Comparison of ENCODE assay signal across 11 mouse cellular contexts in the genomic region with DNA sequence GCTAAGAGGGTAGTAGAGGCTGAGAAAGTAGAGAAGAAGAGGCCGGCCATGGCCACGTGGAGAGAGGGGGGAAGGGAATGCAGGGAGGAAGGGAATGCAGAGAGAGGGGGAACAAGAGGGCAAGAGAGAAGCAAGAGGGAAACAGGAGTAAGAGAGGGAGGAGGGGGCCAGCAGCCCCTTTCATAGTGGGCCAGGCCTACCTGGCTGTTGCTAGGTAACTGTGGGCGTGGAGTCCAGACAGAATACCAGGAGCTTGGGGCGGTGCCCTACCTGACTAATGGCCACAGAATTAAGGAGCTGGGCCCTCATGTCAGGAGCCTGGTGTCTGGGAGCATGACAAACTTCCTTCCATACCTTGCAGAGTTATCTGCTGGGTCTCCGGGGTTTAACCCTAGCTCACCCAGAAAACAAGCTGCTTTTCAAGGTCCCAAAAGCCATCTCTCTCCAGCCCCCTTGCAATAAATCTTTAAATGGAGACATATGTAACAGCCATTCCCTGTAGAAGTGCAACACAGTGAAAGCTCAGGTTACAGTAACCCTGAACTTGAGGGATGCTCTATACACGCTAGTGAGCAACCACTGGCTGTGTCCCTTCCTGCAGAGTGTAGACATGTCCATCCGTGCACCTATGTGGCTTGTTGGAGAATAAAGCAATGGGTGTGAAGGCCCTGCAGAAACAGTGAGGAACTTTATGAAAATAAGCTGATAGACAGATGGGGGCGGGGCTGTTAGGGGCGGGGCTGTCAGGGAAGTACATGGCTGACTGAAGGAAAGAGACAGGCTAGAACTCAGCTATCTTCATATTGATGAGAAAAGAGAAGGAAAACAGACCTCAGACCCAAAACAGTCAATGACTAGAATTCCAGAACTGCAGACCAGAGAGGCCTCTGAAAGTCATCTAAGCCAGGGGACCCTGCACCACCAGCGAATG. TPM values are rescaled to one million over a fixed set of nuclear protein-coding genes. Genes with fewer than 3 reads are reported as not detected.
DNase-seq lines count a peak whose midpoint lies in the region; ATAC-seq and TF ChIP-seq lines count a peak whose summit lies in the region.
"Had no signal": no experiment of that assay in that cellular context is flagged by ENCODE, and none has a peak within 500 bp of the region (broad histone marks: within the 10 kb centered on the region; RNA-seq: fewer than 3 reads in every experiment).

No protein-coding gene starts in this region.

- H3K27ac ChIP-seq in forebrain, embryonic 10.5 days, result peak overlapping the region; percentile 76
- no peak overlapping the region for H3K27ac ChIP-seq in forebrain, embryonic 11.5 days (ENCODE audit: low read depth, low read length)
- H3K27ac ChIP-seq: midbrain, embryonic 12.5 days had no signal

- H3K4me2 ChIP-seq in forebrain, embryonic 11.5 days (ENCODE audit: low read depth, low read length, severe bottlenecking), result no peak overlapping the region
- H3K4me2 ChIP-seq: midbrain, embryonic 12.5 days had no signal

- DNase-seq in forebrain, embryonic 10.5 days (ENCODE audit: extremely low spot score, low spot score), result no peak
- no peak for DNase-seq in forebrain, embryonic 11.5 days (ENCODE audit: low spot score)
- peak; percentile 42 to 59 for DNase-seq in lung, adult 18-20 months
- no peak for DNase-seq in lung, adult 2 months
- DNase-seq in induced T-regulatory cell, adult 2 months (ENCODE audit: low read depth), result peak; percentile 45
- DNase-seq in thymus, postnatal 10 days (ENCODE audit: low spot score in 2 of 2), result no peak
- no peak for DNase-seq in urinary bladder, postnatal 25 days (ENCODE audit: low spot score)
- DNase-seq: cerebellum, postnatal 14 days; gastrocnemius, postnatal 10 days had no signal

- H3K27me3 ChIP-seq in forebrain, embryonic 10.5 days (ENCODE audit: poor library complexity, severe bottlenecking), result no peaks in the 10 kb centered on the region
- no peaks in the 10 kb centered on the region for H3K27me3 ChIP-seq in forebrain, embryonic 11.5 days (ENCODE audit: control insufficient read depth, insufficient read depth, low read length)
- H3K27me3 ChIP-seq: midbrain, embryonic 12.5 days had no signal

- TF ChIP-seq CTCF in lung, adult 2 months (IDR thresholded peaks at IDR 0.05; ENCODE audit: insufficient read depth, low read length), result no peak

- no peak overlapping the region for H3K9ac ChIP-seq in forebrain, embryonic 11.5 days (ENCODE audit: low read length)

- WGBS in forebrain, embryonic 10.5 days, result 48% methylated on average over 10 of the region's 10 CpGs
- 42% methylated on average over 10 of the region's 10 CpGs for WGBS in forebrain, embryonic 11.5 days
- 58% methylated on average over 10 of the region's 10 CpGs for WGBS in lung, adult 2 months

- no peak for ATAC-seq in forebrain, embryonic 11.5 days (replicated peaks; ENCODE audit: low FRiP score)
- peak; percentile 47; the same call in 1 of the 2 replicates for ATAC-seq in megakaryocyte progenitor cell, adult 5-6 weeks (replicated peaks; ENCODE audit: poor library complexity)

- peaks cover 24% of the 10 kb centered on the region for H3K4me1 ChIP-seq in forebrain, embryonic 10.5 days
- no peaks in the 10 kb centered on the region for H3K4me1 ChIP-seq in forebrain, embryonic 11.5 days (replicated peaks; ENCODE audit: control insufficient read depth, insufficient read depth, low read length)
- H3K4me1 ChIP-seq in lung, adult 2 months (ENCODE audit: control insufficient read depth, insufficient read depth, low read length), result peaks cover 42% of the 10 kb centered on the region

- H3K36me3 ChIP-seq in forebrain, embryonic 10.5 days (replicated peaks), result peaks cover 11% of the 10 kb centered on the region
- no peaks in the 10 kb centered on the region; the same call in 1 of the 2 replicates for H3K36me3 ChIP-seq in forebrain, embryonic 11.5 days (ENCODE audit: control insufficient read depth, insufficient read depth, low read length)
- H3K36me3 ChIP-seq: midbrain, embryonic 12.5 days had no signal

- H3K4me3 ChIP-seq in forebrain, embryonic 10.5 days, result no peak overlapping the region
- no peak overlapping the region for H3K4me3 ChIP-seq in forebrain, embryonic 11.5 days (ENCODE audit: low read depth, low read length)
- H3K4me3 ChIP-seq in lung, adult 2 months (replicated peaks; ENCODE audit: extremely low read depth, low read depth, low read length), result no peak overlapping the region
- H3K4me3 ChIP-seq: midbrain, embryonic 12.5 days had no signal

- TF ChIP-seq POLR2A in lung, adult 2 months (IDR thresholded peaks at IDR 0.05; ENCODE audit: borderline replicate concordance, extremely low read depth, low read depth, low read length), result no peak

- H3K9me3 ChIP-seq in forebrain, embryonic 10.5 days, result peaks cover 10% of the 10 kb centered on the region; the same call in 1 of the 2 replicates
- no peaks in the 10 kb centered on the region for H3K9me3 ChIP-seq in forebrain, embryonic 11.5 days (ENCODE audit: control insufficient read depth, low read length)

RNA-seq across cellular contexts. Expression of gene Uvrag, which starts 12.7 kb away (rescaled TPM):
- 9.8 and 10.4 TPM in 2 replicates for polyA plus RNA-seq in forebrain, embryonic 10.5 days (2016; fragmentation: Nextera tagmentation; extraction: Ambion mirVana)
- polyA plus RNA-seq in forebrain, embryonic 11.5 days (2014; fragmentation: Nextera tagmentation; extraction: Ambion mirVana), result 12.2 and 12.8 TPM in 2 replicates
- 35.4 and 79.1 TPM in 2 replicates for polyA plus RNA-seq in lung, adult 2 months (2012; rRNA removed)
- 22.6 and 24.6 TPM in 2 replicates for total RNA-seq in megakaryocyte progenitor cell, adult 5-6 weeks (2015)
- 33.9 TPM in 2 replicates for total RNA-seq in megakaryocyte progenitor cell, adult 5-6 weeks (2017)

RNA-seq across cellular contexts. Expression of gene Dgat2, which starts 54.2 kb away (rescaled TPM):
- 12.3 and 14.8 TPM in 2 replicates for polyA plus RNA-seq in forebrain, embryonic 10.5 days (2016; fragmentation: Nextera tagmentation; extraction: Ambion mirVana)
- polyA plus RNA-seq in forebrain, embryonic 11.5 days (2014; fragmentation: Nextera tagmentation; extraction: Ambion mirVana), result 9.2 and 9.5 TPM in 2 replicates
- polyA plus RNA-seq in lung, adult 2 months (2012; rRNA removed), result 93.7 and 100 TPM in 2 replicates
- 11.4 and 12.2 TPM in 2 replicates for total RNA-seq in megakaryocyte progenitor cell, adult 5-6 weeks (2015)
- total RNA-seq in megakaryocyte progenitor cell, adult 5-6 weeks (2017), result 8.5 and 12.2 TPM in 2 replicates

Comparison
In these comparisons a context has a peak if more than half of its experiments do, and no peak if none do; other contexts are left out.
1. DNase-seq: peak in lung, adult 18-20 months (2 of 2) and induced T-regulatory cell, adult 2 months (single experiment); none in forebrain, embryonic 10.5 days (single experiment), forebrain, embryonic 11.5 days (single experiment), lung, adult 2 months (single experiment), thymus, postnatal 10 days (0 of 2) and urinary bladder, postnatal 25 days (single experiment).